Mouse (Mus musculus): ENCODE results near the gene Nf2. TPM values are rescaled to one million over a fixed set of nuclear protein-coding genes. Genes with fewer than 3 reads are reported as not detected.

Nf2 gene
- polyA plus RNA-seq, 1 experiment from 2014 or later = 72.9 TPM

DNA sequence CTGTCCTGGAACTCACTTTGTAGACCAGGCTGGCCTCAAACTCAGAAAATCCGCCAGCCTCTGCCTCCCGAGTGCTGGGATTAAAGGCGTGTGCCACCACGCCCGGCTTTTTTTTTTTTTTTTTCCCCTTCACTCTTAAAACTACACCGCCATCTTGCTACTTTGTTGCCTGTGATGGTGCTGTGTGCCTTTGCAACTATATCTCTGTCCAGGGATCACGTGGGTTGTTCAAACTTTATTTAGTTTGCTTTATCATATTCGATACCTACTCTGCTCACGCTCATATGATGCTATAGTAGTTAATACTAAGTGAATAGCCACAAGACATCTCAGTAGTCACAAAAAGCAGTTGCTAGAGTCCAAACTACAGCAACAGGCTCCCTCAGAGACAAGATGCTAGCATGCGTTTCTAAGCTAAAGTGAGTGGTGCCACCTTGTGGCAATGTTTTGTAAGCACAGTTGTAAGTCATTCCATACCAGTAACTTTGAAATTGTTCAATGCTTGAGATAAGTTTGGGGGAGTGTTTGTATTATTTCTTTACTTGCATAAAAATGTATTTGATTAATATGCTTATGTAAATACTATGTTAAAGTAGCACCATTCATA, 16.4 kb upstream of the Nf2 start:
- H3K36me3 ChIP-seq (ENCODE audit: control insufficient read depth, insufficient read depth) = no peaks in the 10 kb centered on the region
- H3K4me3 ChIP-seq (replicated peaks; ENCODE audit: low read length) = no peak overlapping the region
- no peak overlapping the region for H3K9ac ChIP-seq (replicated peaks; ENCODE audit: low read depth, low read length)
- no peak overlapping the region for H3K4me2 ChIP-seq (ENCODE audit: low read length)
- H3K27ac ChIP-seq (ENCODE audit: low read length) = no peak overlapping the region
- H3K4me1 ChIP-seq (replicated peaks; ENCODE audit: control insufficient read depth, insufficient read depth, low read length) = no peaks in the 10 kb centered on the region
- ATAC-seq = no peak
- 28% methylated on average over 10 of the region's 10 CpGs for WGBS
- H3K9me3 ChIP-seq (ENCODE audit: control insufficient read depth, low read length) = no peaks in the 10 kb centered on the region
- H3K27me3 ChIP-seq (replicated peaks; ENCODE audit: control insufficient read depth, insufficient read depth, low read length) = no peaks in the 10 kb centered on the region

DNA sequence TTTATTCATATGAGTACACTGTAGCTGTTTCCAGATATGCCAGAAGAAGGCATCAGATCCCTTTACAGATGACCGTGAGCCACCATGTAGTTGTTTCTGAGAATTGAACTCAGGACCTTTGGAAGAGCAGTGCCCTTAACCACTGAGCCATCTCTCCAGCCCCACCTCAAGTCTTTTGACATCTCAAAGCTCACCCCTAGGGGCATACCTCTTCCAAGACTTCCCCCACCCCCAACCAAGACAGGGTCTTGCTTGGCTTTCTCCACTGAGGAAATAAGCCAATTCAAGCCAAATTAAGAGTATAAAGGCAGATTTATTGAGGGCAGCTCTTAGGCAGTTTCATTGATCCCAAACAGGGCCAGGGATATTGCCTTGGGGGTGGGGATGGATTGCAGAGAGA, 13.4 kb upstream of the Nf2 start:
- no peaks in the 10 kb centered on the region for H3K9me3 ChIP-seq (ENCODE audit: control insufficient read depth, low read length)
- no peaks in the 10 kb centered on the region for H3K27me3 ChIP-seq (replicated peaks; ENCODE audit: control insufficient read depth, insufficient read depth, low read length)
- ATAC-seq = no peak
- no peak overlapping the region for H3K4me2 ChIP-seq (ENCODE audit: low read length)
- 93% methylated on average over 1 of the region's 1 CpGs for WGBS
- H3K27ac ChIP-seq (ENCODE audit: low read length) = no peak overlapping the region
- no peak overlapping the region for H3K9ac ChIP-seq (replicated peaks; ENCODE audit: low read depth, low read length)
- H3K36me3 ChIP-seq (ENCODE audit: control insufficient read depth, insufficient read depth) = no peaks in the 10 kb centered on the region
- no peak overlapping the region for H3K4me3 ChIP-seq (replicated peaks; ENCODE audit: low read length)
- no peaks in the 10 kb centered on the region for H3K4me1 ChIP-seq (replicated peaks; ENCODE audit: control insufficient read depth, insufficient read depth, low read length)

DNA sequence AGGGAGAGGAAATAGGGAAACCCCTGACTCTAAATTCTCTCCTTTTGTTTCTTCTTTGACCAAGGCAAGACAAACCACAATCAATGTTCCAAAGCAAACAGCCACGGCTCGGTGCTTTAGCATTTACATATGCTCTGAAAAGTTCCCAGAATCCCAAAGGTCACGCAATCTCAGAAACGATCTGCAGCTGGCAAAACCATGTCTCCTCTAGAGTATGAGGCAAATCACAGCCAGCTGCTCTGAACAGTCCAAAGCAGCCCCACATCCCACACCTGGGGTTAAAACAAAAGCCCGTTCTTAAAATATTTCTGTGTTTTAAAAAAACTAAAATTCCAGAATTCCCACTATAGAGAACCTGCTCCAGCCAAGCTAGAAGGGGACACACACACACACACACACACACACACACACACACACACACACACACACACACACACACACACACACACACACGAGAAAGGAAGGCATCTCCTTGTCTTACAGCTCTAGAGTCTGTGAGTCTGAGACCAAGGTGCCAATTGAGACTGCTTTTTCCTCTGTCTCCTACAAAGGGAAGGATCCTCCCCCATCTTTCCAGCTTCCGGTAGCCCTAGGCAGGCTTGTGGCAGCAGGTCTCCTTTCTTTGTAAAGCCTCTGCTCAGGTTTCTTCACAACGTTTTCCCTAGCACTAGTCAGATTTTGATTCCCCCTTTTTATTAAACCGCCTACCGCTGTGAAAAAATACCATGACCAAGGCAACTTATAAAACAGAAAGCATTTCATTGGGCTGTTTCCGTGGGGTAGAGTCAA, 12.7 kb upstream of the Nf2 start:
- Histone ChIP-seq H3K9ac (replicated peaks; ENCODE audit: low read depth, low read length) (no peak overlapping the region), H3K27ac (ENCODE audit: low read length) (no peak overlapping the region), H3K4me1 (replicated peaks; ENCODE audit: control insufficient read depth, insufficient read depth, low read length) (no peaks in the 10 kb centered on the region), H3K36me3 (ENCODE audit: control insufficient read depth, insufficient read depth) (no peaks in the 10 kb centered on the region), H3K4me2 (ENCODE audit: low read length) (no peak overlapping the region), H3K9me3 (ENCODE audit: control insufficient read depth, low read length) (no peaks in the 10 kb centered on the region), H3K27me3 (replicated peaks; ENCODE audit: control insufficient read depth, insufficient read depth, low read length) (no peaks in the 10 kb centered on the region), H3K4me3 (replicated peaks; ENCODE audit: low read length) (no peak overlapping the region)
- WGBS = 54% methylated on average over 11 of the region's 11 CpGs
- no peak for ATAC-seq

DNA sequence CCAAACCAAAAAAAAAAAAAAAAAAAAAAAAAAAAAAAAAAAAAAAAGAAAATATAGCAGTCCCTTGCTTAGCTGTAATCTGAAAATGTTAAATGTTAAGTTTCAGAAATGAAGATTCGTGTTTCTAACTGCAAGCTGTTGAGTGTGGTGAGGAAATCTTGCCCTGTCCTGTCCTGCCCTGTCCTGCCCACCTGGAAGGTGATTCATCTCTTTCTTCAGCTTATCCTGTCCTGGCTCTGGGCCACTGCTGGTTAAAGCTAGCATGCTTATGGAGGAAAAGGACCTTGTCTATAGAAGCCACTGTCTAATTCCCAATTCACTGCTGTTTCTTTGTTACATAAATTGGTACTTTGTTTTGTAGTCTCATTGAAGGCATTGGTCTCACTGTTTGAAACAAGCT, 11.7 kb upstream of the Nf2 start:
- Histone ChIP-seq H3K4me2 (ENCODE audit: low read length) (no peak overlapping the region), H3K9ac (replicated peaks; ENCODE audit: low read depth, low read length) (no peak overlapping the region), H3K9me3 (ENCODE audit: control insufficient read depth, low read length) (no peaks in the 10 kb centered on the region), H3K27me3 (replicated peaks; ENCODE audit: control insufficient read depth, insufficient read depth, low read length) (no peaks in the 10 kb centered on the region), H3K27ac (ENCODE audit: low read length) (no peak overlapping the region), H3K36me3 (ENCODE audit: control insufficient read depth, insufficient read depth) (no peaks in the 10 kb centered on the region), H3K4me1 (replicated peaks; ENCODE audit: control insufficient read depth, insufficient read depth, low read length) (no peaks in the 10 kb centered on the region), H3K4me3 (replicated peaks; ENCODE audit: low read length) (no peak overlapping the region)
- no peak for ATAC-seq
- WGBS = 65% methylated on average over 1 of the region's 1 CpGs

DNA sequence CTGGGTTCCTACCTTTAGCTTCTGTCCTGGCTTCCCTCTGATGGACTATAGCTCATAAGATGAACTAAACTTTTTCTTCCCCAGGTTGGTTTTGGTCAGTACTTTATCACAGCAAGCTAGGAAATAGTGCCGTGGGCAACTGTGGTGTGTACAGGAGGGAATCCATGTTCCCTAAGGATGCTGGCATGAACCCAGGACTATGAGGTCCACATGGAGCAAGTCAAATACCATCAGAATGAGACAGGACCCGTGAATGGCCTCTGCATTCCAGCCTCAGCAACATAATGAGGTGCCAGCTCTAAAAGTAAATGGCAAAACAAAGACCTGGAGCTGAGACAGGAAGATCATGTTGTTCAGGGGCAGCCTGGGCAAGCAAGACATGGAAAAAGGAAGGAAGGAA, 9.1 kb upstream of the Nf2 start:
- no peak for ATAC-seq
- 55% methylated on average over 2 of the region's 2 CpGs for WGBS
- no peaks in the 10 kb centered on the region for H3K9me3 ChIP-seq (ENCODE audit: control insufficient read depth, low read length)
- H3K4me1 ChIP-seq (replicated peaks; ENCODE audit: control insufficient read depth, insufficient read depth, low read length) = no peaks in the 10 kb centered on the region
- H3K36me3 ChIP-seq (ENCODE audit: control insufficient read depth, insufficient read depth) = no peaks in the 10 kb centered on the region
- H3K4me3 ChIP-seq (replicated peaks; ENCODE audit: low read length) = no peak overlapping the region
- no peak overlapping the region for H3K4me2 ChIP-seq (ENCODE audit: low read length)
- no peaks in the 10 kb centered on the region for H3K27me3 ChIP-seq (replicated peaks; ENCODE audit: control insufficient read depth, insufficient read depth, low read length)
- no peak overlapping the region for H3K9ac ChIP-seq (replicated peaks; ENCODE audit: low read depth, low read length)
- no peak overlapping the region for H3K27ac ChIP-seq (ENCODE audit: low read length)

DNA sequence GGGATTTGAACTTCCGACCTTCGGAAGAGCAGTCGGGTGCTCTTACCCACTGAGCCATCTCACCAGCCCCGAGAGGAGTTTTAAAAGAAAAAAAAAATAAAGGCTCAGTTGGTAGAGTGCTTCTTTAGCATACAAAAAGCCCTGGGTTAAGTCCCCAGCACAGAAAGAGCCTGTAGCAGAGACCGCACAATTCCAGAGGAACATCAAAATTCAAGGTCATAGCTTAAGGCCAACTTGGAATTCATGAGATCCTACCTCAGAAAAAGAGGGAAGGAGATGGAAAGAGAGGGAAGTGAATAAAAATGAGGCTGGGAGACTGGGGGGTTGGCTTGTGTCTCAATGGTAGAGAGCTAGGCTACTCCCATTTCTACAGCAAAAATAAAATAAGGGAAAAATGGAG, 4.8 kb upstream of the Nf2 start:
- Histone ChIP-seq H3K4me3 (replicated peaks; ENCODE audit: low read length) (no peak overlapping the region), H3K36me3 (ENCODE audit: control insufficient read depth, insufficient read depth) (no peaks in the 10 kb centered on the region), H3K4me1 (replicated peaks; ENCODE audit: control insufficient read depth, insufficient read depth, low read length) (no peaks in the 10 kb centered on the region), H3K4me2 (ENCODE audit: low read length) (no peak overlapping the region), H3K27ac (ENCODE audit: low read length) (no peak overlapping the region), H3K9me3 (ENCODE audit: control insufficient read depth, low read length) (no peaks in the 10 kb centered on the region), H3K9ac (replicated peaks; ENCODE audit: low read depth, low read length) (no peak overlapping the region), H3K27me3 (replicated peaks; ENCODE audit: control insufficient read depth, insufficient read depth, low read length) (no peaks in the 10 kb centered on the region)
- no peak for ATAC-seq
- WGBS = 91% methylated on average over 5 of the region's 5 CpGs

DNA sequence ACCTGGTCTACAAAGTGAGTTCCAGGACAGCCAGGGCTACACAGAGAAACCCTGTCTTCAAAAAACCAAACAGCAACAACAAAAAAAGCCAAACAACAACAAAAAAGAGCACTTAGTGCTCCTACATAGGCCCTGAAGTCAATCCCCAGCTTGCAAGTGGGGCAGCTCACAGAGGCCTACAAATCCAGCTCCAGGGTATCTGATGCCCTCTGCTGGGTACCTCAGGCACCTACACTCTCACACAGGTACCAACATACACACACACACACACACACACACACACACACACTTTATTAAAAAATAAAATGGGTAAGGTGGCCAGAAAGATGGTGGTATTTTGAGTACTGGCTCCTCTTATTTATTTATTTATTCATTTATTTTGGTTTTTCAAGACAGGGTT, 3.7 kb upstream of the Nf2 start:
- ATAC-seq = no peak
- H3K27ac ChIP-seq (ENCODE audit: low read length) = no peak overlapping the region

DNA sequence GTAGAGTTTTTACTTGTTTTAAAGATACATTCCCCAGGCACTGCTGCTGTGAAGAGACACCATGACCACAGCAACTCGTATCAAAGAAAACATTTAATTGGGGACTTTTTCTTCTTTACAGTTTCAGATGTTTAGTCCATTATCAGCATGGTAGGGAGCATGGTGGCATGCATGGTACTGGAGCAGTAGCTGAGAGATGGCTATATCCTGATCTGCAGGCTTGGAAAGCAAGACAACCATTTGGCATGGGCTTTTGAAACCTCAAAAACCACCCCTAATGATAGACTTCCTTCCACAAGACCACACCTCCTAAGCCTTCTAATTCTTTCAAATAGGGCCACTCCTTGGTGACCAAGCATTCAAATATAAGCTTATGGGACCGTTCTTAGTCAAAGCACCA, 1.1 kb upstream of the Nf2 start:
- no peaks in the 10 kb centered on the region for H3K27me3 ChIP-seq (replicated peaks; ENCODE audit: control insufficient read depth, insufficient read depth, low read length)
- H3K36me3 ChIP-seq (ENCODE audit: control insufficient read depth, insufficient read depth) = no peaks in the 10 kb centered on the region
- H3K4me2 ChIP-seq (ENCODE audit: low read length) = no peak overlapping the region
- H3K9ac ChIP-seq (replicated peaks; ENCODE audit: low read depth, low read length) = no peak overlapping the region
- no peak overlapping the region for H3K4me3 ChIP-seq (replicated peaks; ENCODE audit: low read length)
- H3K9me3 ChIP-seq (ENCODE audit: control insufficient read depth, low read length) = no peaks in the 10 kb centered on the region
- H3K27ac ChIP-seq (ENCODE audit: low read length) = no peak overlapping the region
- ATAC-seq = no peak
- 94% methylated on average over 2 of the region's 2 CpGs for WGBS
- peaks cover 20% of the 10 kb centered on the region for H3K4me1 ChIP-seq (replicated peaks; ENCODE audit: control insufficient read depth, insufficient read depth, low read length)

More for the DNA sequence above, 3.7 kb upstream of the Nf2 start:
- Histone ChIP-seq H3K9ac (replicated peaks; ENCODE audit: low read depth, low read length) (no peak overlapping the region), H3K4me3 (replicated peaks; ENCODE audit: low read length) (no peak overlapping the region), H3K4me2 (ENCODE audit: low read length) (no peak overlapping the region), H3K4me1 (replicated peaks; ENCODE audit: control insufficient read depth, insufficient read depth, low read length) (peaks cover 4% of the 10 kb centered on the region), H3K27me3 (replicated peaks; ENCODE audit: control insufficient read depth, insufficient read depth, low read length) (no peaks in the 10 kb centered on the region), H3K36me3 (ENCODE audit: control insufficient read depth, insufficient read depth) (no peaks in the 10 kb centered on the region), H3K9me3 (ENCODE audit: control insufficient read depth, low read length) (no peaks in the 10 kb centered on the region)

DNA sequence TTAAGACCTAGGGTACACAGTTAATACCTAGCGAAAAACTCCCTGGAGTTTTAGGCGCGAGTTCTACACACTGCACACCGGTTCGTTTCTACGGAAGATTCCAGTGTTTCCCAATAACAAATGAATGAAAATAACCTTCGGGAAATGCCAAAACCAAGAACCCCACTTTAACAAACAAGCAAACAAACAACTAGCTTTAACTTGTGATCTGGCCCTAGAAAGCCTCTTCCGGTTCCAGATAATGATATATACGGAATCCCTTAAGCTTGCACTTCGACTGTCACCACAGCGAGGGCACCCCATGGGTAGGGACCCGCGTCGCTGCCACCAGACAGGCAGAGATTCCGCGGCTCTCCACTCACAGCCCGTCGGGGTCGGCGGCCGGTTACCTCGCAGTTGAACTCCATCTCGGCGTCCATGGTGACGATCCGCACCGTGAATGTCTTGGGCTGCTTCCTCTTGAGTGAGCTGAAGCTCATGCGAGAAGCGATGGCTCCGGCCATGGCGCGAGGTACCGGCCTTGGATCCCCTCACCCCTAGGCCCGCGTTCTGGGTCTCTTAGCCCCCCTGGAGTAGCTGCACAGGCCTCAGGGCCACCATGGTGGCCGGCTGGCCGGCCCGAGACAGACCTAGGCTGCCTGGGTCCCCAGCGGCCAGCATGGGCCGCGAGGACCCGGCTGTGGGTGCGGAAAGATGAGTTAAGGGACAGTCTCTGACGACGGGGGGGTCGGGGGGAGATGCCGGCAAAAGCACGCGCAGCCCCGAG, 670 bp downstream of the Nf2 start:
- no peak; the same call in 1 of the 2 replicates for ATAC-seq

More for the DNA sequence above, 670 bp downstream of the Nf2 start:
- Histone ChIP-seq H3K9ac (replicated peaks; ENCODE audit: low read depth, low read length) (peak overlapping the region; percentile 76), H3K4me1 (replicated peaks; ENCODE audit: control insufficient read depth, insufficient read depth, low read length) (peaks cover 20% of the 10 kb centered on the region), H3K4me2 (ENCODE audit: low read length) (peak overlapping the region; percentile 65), H3K27ac (ENCODE audit: low read length) (peak overlapping the region; percentile 58), H3K4me3 (replicated peaks; ENCODE audit: low read length) (peak overlapping the region; percentile 72), H3K36me3 (ENCODE audit: control insufficient read depth, insufficient read depth) (no peaks in the 10 kb centered on the region), H3K9me3 (ENCODE audit: control insufficient read depth, low read length) (no peaks in the 10 kb centered on the region), H3K27me3 (replicated peaks; ENCODE audit: control insufficient read depth, insufficient read depth, low read length) (no peaks in the 10 kb centered on the region)
- WGBS = under 1% methylated on average over 50 of the region's 50 CpGs

Data from forebrain, embryonic 16.5 days (tissue).